Mouse (Mus musculus) adrenal gland, adult (tissue): ENCODE results near the gene Tead1.
A peak's percentile ranks its signal among the peaks of the same experiment; 100 is the strongest.

ENCODE experiments used
- DNase-seq, 2 experiments: peaks; one replicate each; pipeline ENCODE4 v3.0.0; 2022 to 2023; ENCODE audit warnings: low spot score in 1 of 2; ENCODE audit not compliant: inconsistent age in 2 of 2

The Tead1 gene

GRCm38 (mm10) chr7:112679171-112679512 is at the start of gene Tead1:
Tead1 (plus strand) TSS chr7:112679318.
- peak; percentile 95 to 99 for DNase-seq

DNA sequence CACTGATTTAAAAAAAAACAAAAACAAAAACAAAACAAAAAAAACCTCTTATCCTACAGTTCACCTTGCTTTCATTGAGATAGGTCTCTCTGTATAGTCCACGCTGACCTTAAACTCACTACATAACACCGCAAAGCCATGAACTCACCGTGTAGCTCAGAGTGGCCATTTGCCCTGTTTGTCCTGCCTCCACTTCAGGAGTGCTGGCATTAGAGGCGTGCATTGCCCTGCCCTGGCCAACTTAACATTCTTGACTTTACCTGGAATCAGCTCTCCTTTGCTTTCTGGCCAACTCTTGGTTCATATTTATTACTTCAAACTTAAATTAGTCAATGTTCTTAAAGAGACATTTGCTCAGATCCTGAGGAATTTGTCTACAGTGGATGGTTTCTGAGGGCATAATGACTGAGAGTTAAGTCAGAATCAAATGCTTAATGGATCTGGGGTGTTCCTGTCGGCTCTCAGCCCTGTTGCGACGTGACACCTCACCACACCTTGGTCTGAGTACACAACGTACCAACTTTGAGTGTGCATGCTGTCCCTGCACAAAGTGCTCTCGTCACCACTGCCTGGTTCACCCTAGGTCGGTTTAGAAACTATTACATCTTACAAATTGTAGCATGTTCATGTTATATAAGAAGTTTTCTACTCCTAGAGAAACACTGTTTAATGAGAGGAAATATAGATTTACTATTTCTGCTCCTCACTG is 44.5 kb upstream of the Tead1 start:
- DNase-seq = no peak

GRCm38 (mm10) chr7:112635936-112636335 is 43.2 kb upstream of the Tead1 start:
- DNase-seq = no peak

DNA sequence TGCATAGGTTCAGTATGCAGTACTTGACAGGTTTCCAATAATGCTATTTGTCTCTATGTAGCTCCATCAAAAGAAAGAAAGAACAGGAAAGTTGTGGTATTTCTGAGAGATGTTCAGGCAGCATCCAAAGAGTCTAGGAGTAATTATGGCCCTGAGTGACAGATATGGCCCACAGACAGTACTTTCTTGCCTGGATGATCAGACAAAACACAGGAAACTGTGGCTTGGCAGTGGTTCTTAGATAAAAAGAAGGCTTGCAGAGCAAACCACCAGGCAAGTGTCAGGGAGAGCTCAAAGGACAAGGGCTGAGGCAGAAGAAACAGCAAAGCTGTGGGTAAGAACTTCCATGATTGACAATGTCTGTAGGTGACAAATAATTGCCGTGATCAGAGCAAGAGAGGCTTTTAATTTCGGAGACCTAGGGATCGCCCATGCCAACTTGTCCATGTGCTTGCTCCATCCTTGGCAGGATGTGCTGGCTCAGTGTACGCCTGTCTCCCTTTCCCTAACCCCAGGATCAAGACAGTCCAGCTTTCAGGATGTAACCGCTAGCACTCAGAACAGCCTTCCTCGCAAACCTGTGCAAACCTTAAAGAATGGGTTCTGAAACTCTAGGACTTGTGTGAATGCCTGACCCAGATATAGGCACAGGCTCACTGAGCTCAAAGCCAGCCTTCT is 35.1 kb upstream of the Tead1 start:
- DNase-seq = no peak

- peak; percentile 22 to 66 for DNase-seq
These were observed 34.4 kb upstream of the Tead1 start for GRCm38 (mm10) chr7:112644701-112645100.

DNA sequence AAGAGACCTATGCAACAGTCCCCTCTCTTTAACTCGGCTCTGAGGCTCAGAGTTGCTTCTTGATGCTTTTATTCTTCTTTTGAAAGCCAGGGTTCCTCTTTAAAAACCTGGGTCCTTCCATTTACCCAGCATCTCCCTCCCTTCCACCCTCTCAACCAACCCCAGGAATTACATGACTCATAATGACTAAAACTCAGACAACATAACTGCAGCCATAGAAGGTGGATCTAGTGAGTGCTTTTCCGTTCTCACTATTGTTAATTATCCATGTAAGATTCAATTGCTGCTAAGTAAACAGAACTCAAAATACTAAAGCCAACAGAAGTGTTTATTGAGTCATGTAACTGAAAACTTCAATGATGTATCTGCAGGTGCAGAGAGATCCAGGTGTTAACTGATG is 33.4 kb upstream of the Tead1 start:
- no peak for DNase-seq

GRCm38 (mm10) chr7:112647417-112647816 is 31.7 kb upstream of the Tead1 start:
- DNase-seq = no peak

DNA sequence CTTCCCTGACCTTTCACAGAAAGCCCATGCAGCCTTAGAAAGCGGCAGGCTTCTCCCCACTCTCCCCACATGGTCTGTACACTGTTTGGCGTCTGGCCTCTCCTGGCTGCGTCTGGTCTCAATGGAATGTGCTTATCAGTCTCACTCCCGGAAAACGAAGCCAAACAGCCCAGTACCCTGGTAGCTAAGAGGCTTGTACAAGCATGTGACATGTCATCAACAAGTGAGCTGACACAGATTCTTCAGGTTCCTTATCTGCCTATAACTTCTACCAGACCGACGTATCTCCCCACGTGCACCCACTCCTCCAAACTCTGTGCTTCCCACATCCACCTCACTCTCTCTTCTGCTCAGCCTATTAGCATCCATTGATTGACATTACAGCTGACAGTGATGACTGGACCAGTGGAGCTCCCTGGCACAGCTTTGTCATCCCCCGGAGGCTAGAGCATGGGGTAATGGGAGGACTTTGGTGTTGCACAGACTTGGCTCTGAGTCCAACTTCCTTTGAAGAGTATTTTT is 22.9 kb upstream of the Tead1 start:
- peak; percentile 64 to 80 for DNase-seq

DNA sequence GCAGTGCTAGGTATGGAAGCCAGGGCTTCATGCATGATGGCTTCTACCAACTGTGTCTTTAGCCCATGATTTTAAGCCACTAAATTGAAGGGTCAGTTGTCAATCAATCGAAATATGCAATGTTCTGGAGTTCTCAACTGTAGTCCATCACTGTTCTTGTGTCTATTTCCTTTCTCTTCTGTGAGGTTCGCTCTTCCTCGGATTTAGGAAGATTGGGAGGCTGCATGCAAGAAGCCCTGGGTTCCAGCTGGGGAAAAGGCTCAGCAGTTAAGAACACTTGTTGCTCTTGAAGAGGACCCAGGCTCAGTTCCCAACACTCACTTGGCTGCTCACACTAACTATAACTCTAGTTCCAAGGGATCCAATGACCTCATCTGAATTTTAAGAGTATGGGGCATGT is 20.2 kb upstream of the Tead1 start:
- no peak for DNase-seq

- DNase-seq = no peak
These were observed 19.3 kb upstream of the Tead1 start for GRCm38 (mm10) chr7:112659816-112660215.

GRCm38 (mm10) chr7:112660325-112660724 is 18.8 kb upstream of the Tead1 start:
- DNase-seq = no peak

- peak; percentile 82 to 91 for DNase-seq
These were observed 16.5 kb upstream of the Tead1 start for GRCm38 (mm10) chr7:112662398-112663313.

DNA sequence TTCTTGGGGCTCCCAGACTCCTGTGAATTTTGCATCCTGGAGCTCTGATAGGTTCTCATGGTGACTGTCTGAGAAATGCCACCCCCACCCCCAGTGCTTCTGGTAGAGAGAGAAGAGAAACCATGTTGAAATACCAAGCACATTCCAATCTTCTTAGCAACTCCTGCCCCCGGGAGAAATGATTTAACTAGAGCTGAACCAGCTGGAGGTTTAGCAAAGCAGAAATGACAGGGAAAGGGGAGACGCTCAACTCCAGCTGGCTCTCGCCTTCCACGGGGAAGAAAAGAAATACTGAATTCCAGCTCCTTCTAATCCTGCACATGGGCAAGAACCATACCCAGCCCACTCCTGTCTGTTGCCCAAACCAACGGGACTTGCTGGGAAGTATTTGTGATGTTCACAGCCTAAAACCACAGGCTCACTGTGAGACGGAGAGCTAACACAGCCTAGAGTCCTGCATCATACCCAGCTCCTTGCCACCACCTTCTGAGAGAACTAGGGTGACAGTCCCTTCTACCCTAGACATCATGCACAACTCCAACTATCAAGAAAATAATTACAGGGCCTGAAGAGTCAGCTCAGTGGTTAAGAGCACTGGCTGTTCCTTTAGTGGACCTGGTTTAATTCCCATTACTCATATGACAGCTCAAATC is 15.7 kb upstream of the Tead1 start:
- DNase-seq = peak; percentile 36 to 82

DNA sequence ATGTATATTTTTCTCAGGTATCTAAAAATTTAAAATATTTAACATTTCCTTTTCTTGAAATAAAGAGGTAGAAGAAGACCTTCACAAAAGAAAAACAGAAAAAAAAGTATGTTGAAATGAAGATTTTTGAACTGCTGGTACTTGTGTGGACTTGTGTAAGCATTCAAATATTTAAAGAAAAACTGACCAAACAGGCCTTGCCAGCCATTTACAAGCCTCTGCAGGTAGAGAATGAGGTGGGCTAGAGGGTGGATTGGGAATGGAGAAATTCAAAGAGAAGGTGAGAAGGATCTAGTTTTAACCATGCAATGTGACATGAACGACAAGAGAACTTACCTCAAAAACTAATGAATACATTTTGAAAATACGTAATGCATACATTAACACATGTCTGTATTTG is 9.1 kb upstream of the Tead1 start:
- no peak for DNase-seq

- peak; percentile 77 to 92 for DNase-seq
These were observed 524 bp upstream of the Tead1 start for GRCm38 (mm10) chr7:112678418-112679170.

GRCm38 (mm10) chr7:112679513-112680245 is 561 bp downstream of the Tead1 start:
- peak; percentile 87 to 94 for DNase-seq

GRCm38 (mm10) chr7:112680498-112681251 is 1.6 kb downstream of the Tead1 start:
- peak; percentile 65 to 92 for DNase-seq

GRCm38 (mm10) chr7:112684626-112685561 is 5.8 kb downstream of the Tead1 start:
- DNase-seq = no peak
